13 mouse cellular contexts compared by ENCODE assay signal in the genomic region with DNA sequence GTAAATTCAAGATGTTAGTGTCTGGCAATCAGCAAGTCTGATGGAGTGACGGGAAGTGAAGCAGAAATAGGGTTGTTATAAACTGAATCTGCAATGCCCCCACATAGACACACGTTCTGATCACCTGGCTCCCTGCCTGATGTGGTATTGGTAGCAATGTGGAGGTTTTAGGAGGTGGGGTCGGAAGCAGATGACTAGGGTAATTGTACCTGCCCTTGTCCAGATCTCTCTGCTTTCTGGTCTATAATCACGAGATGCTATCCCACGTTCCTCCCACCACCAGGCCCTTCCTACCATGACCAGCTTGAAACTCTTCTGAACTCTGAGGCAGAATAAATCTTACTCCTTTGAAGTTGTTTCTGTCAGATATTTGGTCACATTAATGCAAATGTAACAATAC. TPM values are rescaled to one million over a fixed set of nuclear protein-coding genes. Genes with fewer than 3 reads are reported as not detected.
DNase-seq lines count a peak whose midpoint lies in the region; ATAC-seq and TF ChIP-seq lines count a peak whose summit lies in the region.
"Had no signal": no experiment of that assay in that cellular context is flagged by ENCODE, and none has a peak within 500 bp of the region (broad histone marks: within the 10 kb centered on the region; RNA-seq: fewer than 3 reads in every experiment).

No protein-coding gene starts in this region.

- H3K4me1 ChIP-seq in hindbrain, embryonic 12.5 days: 0 out of 2 replicates have a peak, but pooled peaks cover 3% of the 10 kb centered on the region
- no peaks in the 10 kb centered on the region for H3K4me1 ChIP-seq in hindbrain, embryonic 14.5 days (replicated peaks; ENCODE audit: control insufficient read depth, insufficient read depth, low read length)
- peaks cover 13% of the 10 kb centered on the region for H3K4me1 ChIP-seq in limb, embryonic 11.5 days (ENCODE audit: control insufficient read depth, insufficient read depth, low read length)
- no peaks in the 10 kb centered on the region for H3K4me1 ChIP-seq in thymus, adult 2 months (replicated peaks; ENCODE audit: control insufficient read depth, insufficient read depth, low read length)
- H3K4me1 ChIP-seq: hindbrain, embryonic 15.5 days had no signal

- no peak for DNase-seq in hindbrain, embryonic 14.5 days (ENCODE audit: low spot score)
- DNase-seq in R1 (ENCODE audit: low read depth, low spot score): peak; percentile 82
- no peak for DNase-seq in limb, embryonic 11.5 days (ENCODE audit: low spot score)
- no peak for DNase-seq in thymus, adult 2 months
- DNase-seq in cerebellum, postnatal 25 days: no peak
- no peak for DNase-seq in spleen, adult 12 weeks (ENCODE audit: low spot score)
- DNase-seq: cerebellum, postnatal 10 days; liver, embryonic 13.5 days; right cerebral cortex, postnatal 4 days had no signal

- no peak overlapping the region for H3K9ac ChIP-seq in hindbrain, embryonic 12.5 days
- no peak overlapping the region for H3K9ac ChIP-seq in hindbrain, embryonic 14.5 days
- no peak overlapping the region for H3K9ac ChIP-seq in limb, embryonic 11.5 days (ENCODE audit: low read length)
- H3K9ac ChIP-seq: hindbrain, embryonic 15.5 days; liver, embryonic 13.5 days had no signal

- H3K9me3 ChIP-seq in hindbrain, embryonic 12.5 days (replicated peaks): no peaks in the 10 kb centered on the region
- H3K9me3 ChIP-seq in hindbrain, embryonic 14.5 days (ENCODE audit: control insufficient read depth, low read length): no peaks in the 10 kb centered on the region
- H3K9me3 ChIP-seq in limb, embryonic 11.5 days (ENCODE audit: control insufficient read depth, low read length): no peaks in the 10 kb centered on the region
- H3K9me3 ChIP-seq: hindbrain, embryonic 15.5 days; liver, embryonic 13.5 days had no signal

- WGBS in hindbrain, embryonic 12.5 days: 80% methylated on average over 5 of the region's 5 CpGs
- WGBS in hindbrain, embryonic 14.5 days: 92% methylated on average over 5 of the region's 5 CpGs
- 66% methylated on average over 5 of the region's 5 CpGs for WGBS in limb, embryonic 11.5 days
- 87% methylated on average over 5 of the region's 5 CpGs for WGBS in thymus, adult 2 months

- TF ChIP-seq POLR2A in thymus, adult 2 months (IDR thresholded peaks at IDR 0.05; ENCODE audit: control insufficient read depth, extremely low read depth, insufficient read depth, low read length, poor library complexity): no peak

- H3ac ChIP-seq in C2C12 (ENCODE audit: control insufficient read depth, insufficient read length, low read depth): peak overlapping the region; percentile 4

- no peaks in the 10 kb centered on the region for H3K79me2 ChIP-seq in C2C12 (ENCODE audit: control insufficient read depth, insufficient read depth)

- no peaks in the 10 kb centered on the region for H3K27me3 ChIP-seq in hindbrain, embryonic 12.5 days
- no peaks in the 10 kb centered on the region for H3K27me3 ChIP-seq in hindbrain, embryonic 14.5 days (ENCODE audit: control insufficient read depth, insufficient read depth, low read length)
- H3K27me3 ChIP-seq in C2C12 (ENCODE audit: control insufficient read depth, insufficient read depth, insufficient read length): no peaks in the 10 kb centered on the region
- H3K27me3 ChIP-seq in limb, embryonic 11.5 days (ENCODE audit: control insufficient read depth, insufficient read depth, low read length): no peaks in the 10 kb centered on the region
- H3K27me3 ChIP-seq in thymus, adult 2 months (ENCODE audit: control insufficient read depth, insufficient read depth, low read length): no peaks in the 10 kb centered on the region
- H3K27me3 ChIP-seq: hindbrain, embryonic 15.5 days; liver, embryonic 13.5 days had no signal

- no peaks in the 10 kb centered on the region for H3K36me3 ChIP-seq in hindbrain, embryonic 12.5 days
- no peaks in the 10 kb centered on the region for H3K36me3 ChIP-seq in hindbrain, embryonic 14.5 days (replicated peaks; ENCODE audit: control insufficient read depth, insufficient read depth)
- H3K36me3 ChIP-seq in C2C12 (ENCODE audit: control insufficient read depth, insufficient read depth): no peaks in the 10 kb centered on the region
- H3K36me3 ChIP-seq in limb, embryonic 11.5 days (ENCODE audit: control insufficient read depth, insufficient read depth, low read length): no peaks in the 10 kb centered on the region
- no peaks in the 10 kb centered on the region for H3K36me3 ChIP-seq in thymus, adult 2 months (ENCODE audit: control insufficient read depth, insufficient read depth, low read length)
- H3K36me3 ChIP-seq: hindbrain, embryonic 15.5 days; liver, embryonic 13.5 days had no signal

- no peak overlapping the region for H3K4me3 ChIP-seq in hindbrain, embryonic 12.5 days
- H3K4me3 ChIP-seq in hindbrain, embryonic 14.5 days (replicated peaks; ENCODE audit: low read length): no peak overlapping the region
- H3K4me3 ChIP-seq in C2C12 (ENCODE audit: insufficient read depth, poor library complexity, severe bottlenecking): no peak overlapping the region
- no peak overlapping the region for H3K4me3 ChIP-seq in limb, embryonic 11.5 days (ENCODE audit: low read depth, low read length)
- no peak overlapping the region for H3K4me3 ChIP-seq in thymus, adult 2 months (ENCODE audit: control insufficient read depth, insufficient read depth, low read length)
- H3K4me3 ChIP-seq: hindbrain, embryonic 15.5 days; liver, embryonic 13.5 days had no signal

- no peaks in the 10 kb centered on the region for H3K79me3 ChIP-seq in C2C12 (ENCODE audit: low read depth)

- H3K4me2 ChIP-seq in hindbrain, embryonic 12.5 days (replicated peaks): no peak overlapping the region
- no peak overlapping the region for H3K4me2 ChIP-seq in hindbrain, embryonic 14.5 days (replicated peaks)
- H3K4me2 ChIP-seq in limb, embryonic 11.5 days (ENCODE audit: low read depth, severe bottlenecking): no peak overlapping the region
- H3K4me2 ChIP-seq: hindbrain, embryonic 15.5 days; liver, embryonic 13.5 days; midbrain, embryonic 11.5 days had no signal

- H3K27ac ChIP-seq in hindbrain, embryonic 12.5 days: peak overlapping the region; percentile 45; the same call in 1 of the 2 replicates
- H3K27ac ChIP-seq in hindbrain, embryonic 14.5 days: no peak overlapping the region
- peak overlapping the region; percentile 74 for H3K27ac ChIP-seq in limb, embryonic 11.5 days (replicated peaks; ENCODE audit: low read depth, low read length)
- no peak overlapping the region for H3K27ac ChIP-seq in thymus, adult 2 months (ENCODE audit: control insufficient read depth, insufficient read depth, low read length)
- H3K27ac ChIP-seq: hindbrain, embryonic 15.5 days; liver, embryonic 13.5 days had no signal

- no peak for ATAC-seq in hindbrain, embryonic 12.5 days (ENCODE audit: low FRiP score)
- no peak for ATAC-seq in hindbrain, embryonic 14.5 days (ENCODE audit: low FRiP score)
- 0 out of 2 replicates have a peak, but pooled peaks have one; percentile 7 for ATAC-seq in limb, embryonic 11.5 days (ENCODE audit: insufficient number of reproducible peaks, low FRiP score, low TSS enrichment, low read depth)

- TF ChIP-seq CTCF in C2C12 (IDR thresholded peaks at IDR 0.05; ENCODE audit: control insufficient read depth, insufficient read depth, insufficient read length): no peak
- TF ChIP-seq CTCF in thymus, adult 2 months (IDR thresholded peaks at IDR 0.05; ENCODE audit: borderline replicate concordance, control insufficient read depth, extremely low read depth, insufficient read depth, low read length, poor library complexity): no peak

TF ChIP-seq in C2C12, 6 proteins besides CTCF, POLR2A, EP300 and RAD21:
- TF ChIP-seq MYOD1 (IDR thresholded peaks at IDR 0.05; ENCODE audit: control insufficient read depth, insufficient read length, low read depth) (no peak), USF1 (IDR thresholded peaks at IDR 0.05; ENCODE audit: low read depth) (no peak), MAX (IDR thresholded peaks at IDR 0.05) (no peak), MYOG (IDR thresholded peaks at IDR 0.05; ENCODE audit: control insufficient read depth, extremely low read depth, insufficient read length) (no peak), CEBPB (IDR thresholded peaks at IDR 0.05; ENCODE audit: low read depth) (no peak), FOSL1 (IDR thresholded peaks at IDR 0.05; ENCODE audit: insufficient read depth, low read length, poor library complexity, severe bottlenecking) (no peak)

RNA-seq across cellular contexts. Expression of a gene that starts 45.4 kb away (rescaled TPM):
- polyA plus RNA-seq in hindbrain, embryonic 12.5 days (2016; fragmentation: Nextera tagmentation; extraction: Ambion mirVana): 0.97 and 1.5 TPM in 2 replicates
- polyA plus RNA-seq in hindbrain, embryonic 14.5 days (2014; fragmentation: Nextera tagmentation; extraction: Ambion mirVana): 0.51 and 1.1 TPM in 2 replicates
- 0.20 TPM for polyA plus RNA-seq in C2C12 (2012; fragmentation: generic; extraction: Trizol)
- 0.75 and 1.3 TPM in 2 replicates for polyA plus RNA-seq in limb, embryonic 11.5 days (2014; fragmentation: Nextera tagmentation; extraction: Ambion mirVana)
- polyA plus RNA-seq in thymus, adult 2 months (2012; rRNA removed): 0.69 and 0.82 TPM in 2 replicates

Comparison
In these comparisons a context has a peak if more than half of its experiments do, and no peak if none do; other contexts are left out.
1. H3K27ac ChIP-seq: peak in hindbrain, embryonic 12.5 days (single experiment) and limb, embryonic 11.5 days (single experiment); none in hindbrain, embryonic 14.5 days (single experiment) and thymus, adult 2 months (single experiment).